Mouse (Mus musculus) E14TG2a.4 (cell line): ENCODE measurements around the gene Pga5.

Source experiments
- H3K27me3 ChIP-seq: 2 replicates; pipeline ENCODE4 v1.6.1; 2014; ENCODE audit warnings: low read length, control low read depth; ENCODE audit not compliant: insufficient read depth
- H3K36me3 ChIP-seq: 2 replicates; pipeline ENCODE4 v1.6.1; 2014; ENCODE audit warnings: low read length, control low read depth; ENCODE audit not compliant: insufficient read depth
- H3K4me1 ChIP-seq: replicated peaks from 2 replicates; pipeline ENCODE4 v1.6.1; 2014; ENCODE audit warnings: low read depth, low read length, control low read depth
- H3K4me3 ChIP-seq: replicated peaks from 2 replicates; pipeline ENCODE4 v1.5.1; 2014; ENCODE audit warnings: mild to moderate bottlenecking, low read length
- H3K9me3 ChIP-seq: 2 replicates; pipeline ENCODE4 v1.6.1; 2014; ENCODE audit warnings: low read length, control low read depth
- CTCF ChIP-seq: conservative IDR thresholded peaks from 2 replicates; pipeline ENCODE4 v1.5.1; 2014; ENCODE audit warnings: low read length
- NANOG ChIP-seq: IDR thresholded peaks from 2 replicates; pipeline ENCODE4 v1.6.1; 2014; ENCODE audit warnings: borderline replicate concordance, low read length, mixed read lengths
- POU5F1 ChIP-seq: IDR thresholded peaks from 2 replicates; pipeline ENCODE4 v1.6.1; 2014; ENCODE audit warnings: low read length, borderline replicate concordance

Pga5 gene

GRCm38 (mm10) chr19:10698131-10698991, 20.5 kb upstream of the Pga5 start:
- peaks cover 14% of the 10 kb centered on the region for H3K9me3 ChIP-seq
- H3K4me1 ChIP-seq = peaks cover 50% of the 10 kb centered on the region
- no peaks in the 10 kb centered on the region for H3K27me3 ChIP-seq
- H3K4me3 ChIP-seq = no peak overlapping the region
- H3K36me3 ChIP-seq = no peaks in the 10 kb centered on the region
- TF ChIP-seq NANOG (no peak), POU5F1 (no peak), CTCF (no peak)

- Histone ChIP-seq H3K36me3 (no peaks in the 10 kb centered on the region; the same call in 1 of the 2 replicates), H3K4me1 (peaks cover 51% of the 10 kb centered on the region), H3K27me3 (no peaks in the 10 kb centered on the region), H3K9me3 (peaks cover 14% of the 10 kb centered on the region), H3K4me3 (no peak overlapping the region)
- TF ChIP-seq NANOG (no peak), POU5F1 (no peak), CTCF (no peak)
These were observed 17.9 kb upstream of the Pga5 start for GRCm38 (mm10) chr19:10695801-10696200.

- H3K9me3 ChIP-seq = peaks cover 14% of the 10 kb centered on the region
- no peaks in the 10 kb centered on the region; the same call in 1 of the 2 replicates for H3K36me3 ChIP-seq
- no peak overlapping the region for H3K4me3 ChIP-seq
- peaks cover 55% of the 10 kb centered on the region for H3K4me1 ChIP-seq
- TF ChIP-seq POU5F1 (no peak), NANOG (no peak), CTCF (no peak)
- H3K27me3 ChIP-seq = no peaks in the 10 kb centered on the region
These were observed 16.2 kb upstream of the Pga5 start for GRCm38 (mm10) chr19:10693926-10694682.

- peaks cover 14% of the 10 kb centered on the region for H3K9me3 ChIP-seq
- no peaks in the 10 kb centered on the region for H3K27me3 ChIP-seq
- no peak overlapping the region for H3K4me3 ChIP-seq
- TF ChIP-seq NANOG (no peak), CTCF (no peak), POU5F1 (no peak)
- peaks cover 47% of the 10 kb centered on the region for H3K4me1 ChIP-seq
- no peaks in the 10 kb centered on the region; the same call in 1 of the 2 replicates for H3K36me3 ChIP-seq
These were observed 14.5 kb upstream of the Pga5 start for GRCm38 (mm10) chr19:10692361-10692760.

- no peaks in the 10 kb centered on the region; the same call in 1 of the 2 replicates for H3K36me3 ChIP-seq
- no peaks in the 10 kb centered on the region for H3K27me3 ChIP-seq
- TF ChIP-seq POU5F1 (no peak), CTCF (no peak), NANOG (no peak)
- peaks cover 14% of the 10 kb centered on the region for H3K9me3 ChIP-seq
- peaks cover 44% of the 10 kb centered on the region for H3K4me1 ChIP-seq
- no peak overlapping the region for H3K4me3 ChIP-seq
These were observed 13.8 kb upstream of the Pga5 start for GRCm38 (mm10) chr19:10691660-10692059.

GRCm38 (mm10) chr19:10691121-10691520, 13.2 kb upstream of the Pga5 start:
- H3K4me3 ChIP-seq = no peak overlapping the region
- H3K27me3 ChIP-seq = no peaks in the 10 kb centered on the region
- TF ChIP-seq POU5F1 (no peak), CTCF (no peak), NANOG (no peak)
- H3K36me3 ChIP-seq = no peaks in the 10 kb centered on the region; the same call in 1 of the 2 replicates
- H3K4me1 ChIP-seq = peaks cover 44% of the 10 kb centered on the region
- peaks cover 10% of the 10 kb centered on the region for H3K9me3 ChIP-seq

GRCm38 (mm10) chr19:10690336-10690735, 12.5 kb upstream of the Pga5 start:
- peaks cover 2% of the 10 kb centered on the region; the same call in 1 of the 2 replicates for H3K9me3 ChIP-seq
- no peak overlapping the region for H3K4me3 ChIP-seq
- H3K36me3 ChIP-seq = no peaks in the 10 kb centered on the region; the same call in 1 of the 2 replicates
- peaks cover 5% of the 10 kb centered on the region; the same call in 1 of the 2 replicates for H3K27me3 ChIP-seq
- TF ChIP-seq POU5F1 = no peak
- no peak for TF ChIP-seq NANOG
- TF ChIP-seq CTCF = no peak
- peaks cover 44% of the 10 kb centered on the region for H3K4me1 ChIP-seq

GRCm38 (mm10) chr19:10689470-10690166, 11.7 kb upstream of the Pga5 start:
- no peaks in the 10 kb centered on the region for H3K9me3 ChIP-seq
- H3K4me1 ChIP-seq = peaks cover 44% of the 10 kb centered on the region
- H3K4me3 ChIP-seq = peak overlapping the region; percentile 98
- H3K27me3 ChIP-seq = peaks cover 8% of the 10 kb centered on the region
- H3K36me3 ChIP-seq = no peaks in the 10 kb centered on the region; the same call in 1 of the 2 replicates
- TF ChIP-seq NANOG (no peak), POU5F1 (no peak), CTCF (no peak)
